Mouse (Mus musculus) intestine, embryonic 16.5 days (tissue): ENCODE results near the gene Slc38a2. TPM values are rescaled to one million over a fixed set of nuclear protein-coding genes. Genes with fewer than 3 reads are reported as not detected.

Experiments used
- ATAC-seq: fragments of 200-750 bp; cut with Nextera tagmentation; 2 replicates; pipeline ENCODE4 v1.8.0; 2017; ENCODE audit warnings: moderate TSS enrichment, moderate library complexity
- H3K27ac ChIP-seq: fragments of 300-500 bp; sonication (generic); 2 replicates; pipeline ENCODE4 v1.5.1; 2014; ENCODE audit warnings: mild to moderate bottlenecking, low read length
- H3K27me3 ChIP-seq: fragments of 300-500 bp; sonication (generic); replicated peaks from 2 replicates; pipeline ENCODE4 v1.6.1; 2014; ENCODE audit warnings: low read length, control low read depth, mixed read lengths; ENCODE audit not compliant: control insufficient read depth, insufficient read depth
- H3K36me3 ChIP-seq: fragments of 300-500 bp; sonication (generic); 2 replicates; pipeline ENCODE4 v1.6.1; 2014; ENCODE audit warnings: low read length, control low read depth; ENCODE audit not compliant: control insufficient read depth, insufficient read depth
- H3K4me1 ChIP-seq: fragments of 300-500 bp; sonication (generic); 2 replicates; pipeline ENCODE4 v1.6.1; 2014; ENCODE audit warnings: low read length, control low read depth, mixed read lengths; ENCODE audit not compliant: control insufficient read depth, insufficient read depth
- H3K4me2 ChIP-seq: fragments of 300-500 bp; sonication (generic); 2 replicates; pipeline ENCODE4 v1.6.1; 2014; ENCODE audit warnings: low read depth, low read length, control low read depth
- H3K4me3 ChIP-seq: fragments of 300-500 bp; sonication (generic); 2 replicates; pipeline ENCODE4 v1.5.1; 2014; ENCODE audit warnings: mild to moderate bottlenecking, low read length
- H3K9ac ChIP-seq: fragments of 300-500 bp; sonication (generic); 2 replicates; pipeline ENCODE4 v1.6.1; 2014; ENCODE audit warnings: low read depth, low read length
- H3K9me3 ChIP-seq: fragments of 300-500 bp; sonication (generic); 2 replicates; pipeline ENCODE4 v1.6.1; 2016; ENCODE audit warnings: low read length, control low read depth; ENCODE audit not compliant: control insufficient read depth
- WGBS: fragments of 180-500 bp; shearing (Covaris S2); extraction: QIAGEN DNeasy Blood & Tissue Kit; methylation state at CpG from one replicate; pipeline ENCODE4 v1.1.7; 2014; 5-methylcytosine and 5-hydroxymethylcytosine counted together
- polyA plus RNA-seq: library from polyadenylated mRNA; unstranded; fragments of >200 nt; fragmentation: Nextera tagmentation; extraction: Ambion mirVana; gene quantifications from 2 replicates; pipeline ENCODE4 v1.2.1, GENCODE M21; 2015

The Slc38a2 gene
- polyA plus RNA-seq, 1 experiment from 2014 or later, result 74.2 TPM

DNA sequence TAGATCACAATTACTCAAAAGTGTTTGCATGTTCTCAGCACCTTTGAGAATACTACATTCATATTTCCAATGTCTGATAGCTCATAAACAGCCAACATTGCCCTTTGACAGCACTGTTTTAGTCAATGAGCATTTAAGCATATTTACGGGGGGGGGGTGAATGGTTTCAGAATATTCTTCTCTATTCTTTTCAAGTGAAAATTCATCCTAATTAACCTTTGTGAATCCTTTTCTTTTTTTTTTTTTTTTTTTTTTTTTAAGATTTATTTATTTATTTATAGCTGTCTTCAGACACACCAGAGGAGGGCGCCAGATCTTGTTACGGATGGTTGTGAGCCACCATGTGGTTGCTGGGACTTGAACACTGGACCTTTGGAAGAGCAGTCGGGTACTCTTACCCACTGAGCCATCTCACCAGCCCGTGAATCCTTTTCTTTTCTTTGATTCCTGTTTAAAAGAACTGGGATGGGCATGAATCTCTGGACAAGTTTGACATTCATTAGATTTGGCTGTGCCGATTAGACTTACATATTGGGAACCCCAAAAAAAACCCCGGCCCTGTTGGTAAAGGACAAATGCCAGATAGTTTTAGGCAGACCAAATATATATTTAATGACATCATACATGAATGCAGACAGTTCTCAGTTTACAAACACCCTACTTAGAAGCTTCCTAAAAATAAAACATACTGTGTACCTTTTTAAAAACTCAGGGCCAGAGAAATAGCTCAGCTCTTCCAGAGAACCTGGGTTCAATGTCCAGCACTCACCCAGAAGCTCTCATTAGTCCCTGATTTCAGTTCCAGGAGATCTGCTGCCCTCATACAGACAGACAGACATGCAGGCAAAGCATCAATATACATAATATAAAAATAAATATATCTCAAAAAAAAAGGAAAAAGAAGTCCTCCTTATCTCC lies 14.5 kb upstream of the Slc38a2 start:
- Histone ChIP-seq H3K27ac (no peak overlapping the region), H3K9me3 (no peaks in the 10 kb centered on the region), H3K9ac (no peak overlapping the region), H3K4me2 (no peak overlapping the region), H3K36me3 (no peaks in the 10 kb centered on the region), H3K4me3 (no peak overlapping the region), H3K4me1 (peaks cover 5% of the 10 kb centered on the region), H3K27me3 (no peaks in the 10 kb centered on the region)
- no peak for ATAC-seq
- 95% methylated on average over 5 of the region's 7 CpGs for WGBS

GRCm38 (mm10) chr15:96712338-96712737 lies 12.8 kb upstream of the Slc38a2 start:
- no peak for ATAC-seq
- Histone ChIP-seq H3K36me3 (no peaks in the 10 kb centered on the region), H3K4me1 (peaks cover 11% of the 10 kb centered on the region), H3K27me3 (no peaks in the 10 kb centered on the region), H3K27ac (no peak overlapping the region), H3K4me2 (no peak overlapping the region), H3K9ac (no peak overlapping the region), H3K9me3 (no peaks in the 10 kb centered on the region), H3K4me3 (no peak overlapping the region)
- 93% methylated on average over 5 of the region's 5 CpGs for WGBS

GRCm38 (mm10) chr15:96711664-96712063 lies 12.1 kb upstream of the Slc38a2 start:
- WGBS, result 82% methylated on average over 11 of the region's 11 CpGs
- ATAC-seq, result no peak
- no peaks in the 10 kb centered on the region for H3K9me3 ChIP-seq
- no peak overlapping the region for H3K27ac ChIP-seq
- peaks cover 11% of the 10 kb centered on the region for H3K4me1 ChIP-seq
- no peak overlapping the region for H3K4me3 ChIP-seq
- H3K27me3 ChIP-seq, result no peaks in the 10 kb centered on the region
- no peak overlapping the region for H3K4me2 ChIP-seq
- no peaks in the 10 kb centered on the region for H3K36me3 ChIP-seq
- H3K9ac ChIP-seq, result no peak overlapping the region

DNA sequence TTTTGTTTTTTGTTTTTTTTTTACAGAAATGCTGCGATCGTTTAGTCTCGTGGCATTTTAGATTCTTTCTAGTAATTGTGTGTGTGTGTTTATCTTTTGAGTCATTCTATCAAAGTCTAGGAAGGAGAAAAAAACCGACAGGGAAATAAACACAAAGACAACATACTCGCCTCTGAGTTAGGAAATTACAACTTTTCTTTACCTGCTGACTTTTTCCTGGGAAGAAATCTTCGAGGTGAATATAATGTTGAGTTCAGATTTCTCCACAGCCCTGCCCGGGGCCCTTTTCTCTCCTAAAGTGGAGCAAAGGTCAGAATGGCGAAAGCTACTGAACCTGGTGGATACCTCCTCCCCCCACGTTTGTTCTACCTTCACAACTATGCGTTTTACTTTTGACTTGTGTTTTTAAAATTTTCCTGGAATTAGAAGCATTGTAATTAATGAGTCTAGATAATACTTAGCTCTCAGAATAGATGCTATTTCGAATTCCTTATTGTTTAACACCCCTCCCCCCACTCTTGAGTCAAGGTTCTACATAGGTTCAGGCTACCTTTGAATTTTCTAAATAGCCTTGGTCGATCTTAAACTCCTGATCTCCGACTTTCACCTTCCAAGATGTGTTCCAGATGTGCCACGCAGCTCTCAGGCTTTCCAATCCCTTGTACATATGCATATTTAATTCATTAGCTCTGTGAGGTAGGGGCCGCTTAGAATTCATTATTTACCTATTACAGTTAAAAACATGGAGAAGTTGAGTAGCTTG lies 11.0 kb upstream of the Slc38a2 start:
- H3K27me3 ChIP-seq, result no peaks in the 10 kb centered on the region
- peak overlapping the region; percentile 100 for H3K27ac ChIP-seq
- H3K36me3 ChIP-seq, result no peaks in the 10 kb centered on the region
- H3K4me3 ChIP-seq, result peak overlapping the region; percentile 63
- peak; percentile 29; the same call in 1 of the 2 replicates for ATAC-seq
- H3K4me1 ChIP-seq, result peaks cover 11% of the 10 kb centered on the region
- H3K9me3 ChIP-seq, result no peaks in the 10 kb centered on the region
- H3K4me2 ChIP-seq, result peak overlapping the region; percentile 89
- WGBS, result 30% methylated on average over 15 of the region's 15 CpGs
- peak overlapping the region; percentile 90 for H3K9ac ChIP-seq

- Histone ChIP-seq H3K27ac (peak overlapping the region; percentile 100), H3K4me2 (peak overlapping the region; percentile 89), H3K4me1 (peaks cover 11% of the 10 kb centered on the region), H3K9ac (peak overlapping the region; percentile 90), H3K27me3 (no peaks in the 10 kb centered on the region), H3K4me3 (peak overlapping the region; percentile 64), H3K9me3 (no peaks in the 10 kb centered on the region), H3K36me3 (no peaks in the 10 kb centered on the region)
- peak; percentile 92 for ATAC-seq
- WGBS, result under 1% methylated on average over 77 of the region's 80 CpGs
These were observed 10.2 kb upstream of the Slc38a2 start for GRCm38 (mm10) chr15:96709491-96710351.

DNA sequence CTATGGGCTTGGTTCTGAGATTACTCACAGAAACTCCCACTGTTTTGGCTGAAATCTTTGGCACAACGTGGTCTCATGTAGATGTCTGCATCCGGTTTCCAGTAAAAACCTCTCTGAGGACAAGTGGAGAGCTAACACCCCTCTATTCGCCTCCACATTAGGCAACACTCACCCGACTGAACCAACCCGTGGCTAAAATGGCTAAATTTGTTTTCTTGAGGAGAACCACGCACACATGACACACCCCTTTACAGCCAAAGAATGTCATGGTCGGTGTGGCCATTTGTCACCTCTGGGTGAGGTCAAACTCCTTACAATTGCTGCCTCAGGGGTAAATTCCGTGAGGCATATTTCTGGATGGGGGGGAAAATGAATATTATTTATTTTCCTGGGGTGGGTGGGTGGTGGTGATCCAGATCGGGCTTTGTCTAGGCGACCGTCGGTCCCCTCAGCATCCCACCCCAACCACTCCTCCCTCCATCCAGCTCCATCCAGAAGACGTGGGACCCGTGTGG lies 9.5 kb upstream of the Slc38a2 start:
- peak; percentile 21 for ATAC-seq
- 23% methylated on average over 14 of the region's 14 CpGs for WGBS

DNA sequence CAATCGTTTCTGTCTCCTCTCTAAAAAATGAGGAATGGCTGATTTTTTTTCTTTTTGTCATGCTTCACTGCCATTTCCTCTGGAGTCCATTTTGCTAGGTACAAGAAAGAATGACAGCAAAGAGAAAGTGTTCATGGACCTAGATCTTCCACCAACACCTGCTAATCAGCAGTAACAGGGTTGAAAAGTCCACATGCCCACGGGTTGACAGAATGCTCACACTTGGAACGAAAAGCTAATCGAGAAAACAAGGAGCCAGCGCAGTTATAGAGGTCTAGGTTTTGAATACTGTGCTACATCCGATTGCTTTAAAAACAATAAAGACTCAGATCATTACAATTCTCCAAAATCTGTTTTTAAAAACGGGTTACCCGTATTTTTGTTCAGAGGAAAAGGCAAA lies 8.9 kb upstream of the Slc38a2 start:
- Histone ChIP-seq H3K4me2 (no peak overlapping the region), H3K36me3 (no peaks in the 10 kb centered on the region), H3K9ac (0 out of 2 replicates have a peak overlapping the region, but pooled peaks have one; percentile 81), H3K4me3 (no peak overlapping the region), H3K27ac (no peak overlapping the region), H3K4me1 (peaks cover 11% of the 10 kb centered on the region), H3K9me3 (no peaks in the 10 kb centered on the region), H3K27me3 (no peaks in the 10 kb centered on the region)
- 80% methylated on average over 8 of the region's 8 CpGs for WGBS
- ATAC-seq, result no peak

More for the DNA sequence above, 9.5 kb upstream of the Slc38a2 start:
- Histone ChIP-seq H3K4me2 (peak overlapping the region; percentile 89), H3K4me1 (peaks cover 11% of the 10 kb centered on the region), H3K36me3 (no peaks in the 10 kb centered on the region), H3K4me3 (peak overlapping the region; percentile 64), H3K27me3 (no peaks in the 10 kb centered on the region), H3K27ac (peak overlapping the region; percentile 100), H3K9me3 (no peaks in the 10 kb centered on the region), H3K9ac (peak overlapping the region; percentile 81)

- no peak overlapping the region for H3K27ac ChIP-seq
- H3K4me3 ChIP-seq, result no peak overlapping the region
- ATAC-seq, result no peak
These were observed 8.4 kb upstream of the Slc38a2 start for GRCm38 (mm10) chr15:96707936-96708335.

More at GRCm38 (mm10) chr15:96707936-96708335, 8.4 kb upstream of the Slc38a2 start:
- H3K36me3 ChIP-seq, result no peaks in the 10 kb centered on the region
- H3K9me3 ChIP-seq, result no peaks in the 10 kb centered on the region
- 43% methylated on average over 2 of the region's 2 CpGs for WGBS
- H3K27me3 ChIP-seq, result no peaks in the 10 kb centered on the region
- H3K9ac ChIP-seq, result no peak overlapping the region
- peaks cover 11% of the 10 kb centered on the region for H3K4me1 ChIP-seq
- no peak overlapping the region for H3K4me2 ChIP-seq
